Mouse (Mus musculus): ENCODE results near the gene Pacsin1. TPM values are rescaled to one million over a fixed set of nuclear protein-coding genes. Genes with fewer than 3 reads are reported as not detected.

Gene Pacsin1
- polyA plus RNA-seq (2015; fragmentation: Illumina TruSeq; extraction: RNeasy Lipid Tissue Mini Kit (QIAGEN cat#74804); ENCODE audit: insufficient read depth, low read depth, low replicate concordance): 0.52 TPM

DNA sequence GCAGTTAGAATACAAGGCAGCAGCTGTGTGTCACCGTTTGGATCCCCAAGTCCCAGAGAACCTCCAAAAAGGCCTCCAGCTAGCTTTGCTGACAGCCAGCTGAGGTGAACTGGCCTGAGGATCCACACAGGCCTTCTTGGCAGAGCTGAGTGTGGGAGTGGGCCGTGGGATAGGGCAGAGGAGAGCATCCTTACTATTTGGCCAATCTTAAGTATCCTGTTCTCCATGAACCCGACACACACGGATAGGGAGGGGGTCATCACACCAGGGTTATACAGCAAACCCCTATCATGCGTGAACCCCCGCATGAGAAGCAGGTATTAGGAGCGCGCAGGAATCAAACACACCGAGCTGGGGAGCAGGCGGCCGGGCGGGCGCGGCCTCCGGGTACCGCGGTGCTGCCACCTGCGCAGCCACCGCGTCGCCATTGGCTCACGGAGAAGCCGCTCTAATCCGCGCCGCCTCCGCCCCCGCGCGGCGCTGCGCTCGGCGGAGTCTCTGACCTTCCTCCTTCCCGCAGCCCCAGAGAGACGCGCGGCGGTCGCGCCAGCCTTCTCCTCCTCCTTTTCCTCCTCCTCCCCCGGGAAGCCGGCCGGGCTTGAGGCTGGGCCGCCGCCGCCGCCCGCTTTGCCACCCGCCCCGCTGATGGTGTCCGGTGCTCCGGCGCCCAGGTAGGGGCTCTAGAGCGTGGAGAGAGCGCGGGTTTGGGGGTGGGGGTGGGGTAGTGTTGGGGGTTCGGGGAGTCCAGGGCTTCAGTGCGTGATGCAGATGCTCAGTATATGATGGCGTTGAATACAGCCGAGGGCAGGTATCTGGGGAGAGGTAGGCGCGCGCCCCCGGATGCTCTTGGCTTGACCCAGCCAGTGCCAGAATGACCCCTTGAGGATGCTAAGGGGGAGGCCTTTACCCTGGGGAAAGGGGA, at the start of gene Pacsin1:
Gene Pacsin1 (plus strand): TSS at position 421 of the 922 bp plus-strand sequence.

GRCm38 (mm10) chr17:27623360-27624326, 31.7 kb upstream of the Pacsin1 start, which contains the start of gene Nudt3:
Nudt3 (minus strand) TSS chr17:27623495.

DNA sequence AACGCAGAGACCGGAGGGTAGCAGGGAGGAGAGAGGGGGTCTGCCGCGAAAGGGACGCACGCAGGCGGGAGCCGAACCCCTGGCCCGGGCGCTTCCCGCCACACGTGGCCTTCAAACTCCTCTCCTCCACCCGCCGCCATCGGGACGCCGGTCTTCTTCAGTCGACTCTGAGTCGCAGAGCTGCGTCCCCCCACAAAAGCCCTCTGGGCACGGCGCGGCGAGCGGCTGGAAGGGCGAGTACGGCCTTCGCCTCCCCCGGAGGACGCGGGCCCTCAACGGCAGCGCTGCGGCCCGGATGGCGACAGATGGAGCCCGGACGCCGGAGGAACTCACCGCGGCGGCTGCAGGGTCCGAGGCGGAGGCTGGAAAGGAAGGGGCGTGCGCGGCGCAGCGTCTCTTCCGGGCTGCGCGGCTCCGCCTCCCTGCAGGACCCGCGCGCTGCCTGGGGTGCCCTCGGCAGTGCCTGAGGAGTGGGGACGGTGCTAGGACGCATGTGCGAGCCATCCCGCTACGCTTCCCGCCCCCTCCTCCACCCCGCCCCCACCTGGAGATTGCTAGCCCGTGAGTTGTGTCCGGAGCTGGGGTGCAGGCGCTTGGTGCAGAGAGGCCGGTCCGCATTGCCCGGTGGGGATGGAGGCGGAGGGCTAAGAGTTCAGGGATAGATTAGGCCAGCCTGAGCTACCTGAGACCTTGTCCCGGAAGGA, 20.3 kb upstream of the Pacsin1 start, which contains the start of gene RPS10-NUDT3:
Gene RPS10-NUDT3 (minus strand): TSS at position 352 of the 704 bp plus-strand sequence.

DNA sequence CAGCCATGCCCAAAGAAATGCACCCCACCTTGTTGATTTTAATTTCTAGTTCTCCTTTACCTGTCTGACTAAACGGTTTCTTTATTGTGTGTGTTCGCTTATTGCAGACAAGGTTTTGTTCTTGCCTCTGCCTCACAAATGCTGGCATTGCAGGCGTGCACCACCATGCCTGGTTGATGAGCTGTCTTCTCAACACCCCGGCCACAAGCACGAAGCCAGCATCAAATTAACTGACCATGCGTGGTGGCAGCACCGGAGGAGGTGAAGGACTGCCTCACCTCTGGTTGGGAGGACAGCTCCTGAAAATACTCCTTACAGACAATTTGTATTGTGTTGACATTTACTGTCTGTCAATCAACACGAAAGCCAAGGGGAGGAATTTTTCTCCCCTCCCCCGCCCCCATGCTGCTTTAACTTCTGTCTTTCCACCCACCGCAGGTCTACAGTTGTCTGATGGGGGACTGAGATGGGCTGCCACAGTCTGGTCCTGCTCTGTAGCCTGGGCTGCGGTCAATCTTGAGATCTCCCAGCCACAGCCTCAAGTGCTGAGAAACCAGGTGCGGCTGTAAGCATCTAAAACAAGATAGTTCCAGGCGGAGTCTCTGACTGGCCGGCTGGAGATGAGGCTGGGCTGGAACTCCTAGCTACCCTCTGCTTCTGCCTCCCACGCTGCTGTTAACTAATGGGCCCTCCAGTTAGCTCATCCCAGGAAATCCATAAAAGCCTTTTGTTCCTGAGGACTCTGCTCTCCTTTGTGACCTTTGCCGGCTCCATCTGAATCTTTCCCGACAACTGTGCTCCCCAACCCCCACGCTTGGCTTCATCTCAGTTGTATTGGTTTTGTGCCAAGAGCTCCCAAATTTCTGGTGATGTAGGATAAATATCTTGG, 18.9 kb upstream of the Pacsin1 start, which contains the start of gene Rps10:
Gene Rps10 (minus strand): TSS at position 538 of the 889 bp plus-strand sequence.

DNA sequence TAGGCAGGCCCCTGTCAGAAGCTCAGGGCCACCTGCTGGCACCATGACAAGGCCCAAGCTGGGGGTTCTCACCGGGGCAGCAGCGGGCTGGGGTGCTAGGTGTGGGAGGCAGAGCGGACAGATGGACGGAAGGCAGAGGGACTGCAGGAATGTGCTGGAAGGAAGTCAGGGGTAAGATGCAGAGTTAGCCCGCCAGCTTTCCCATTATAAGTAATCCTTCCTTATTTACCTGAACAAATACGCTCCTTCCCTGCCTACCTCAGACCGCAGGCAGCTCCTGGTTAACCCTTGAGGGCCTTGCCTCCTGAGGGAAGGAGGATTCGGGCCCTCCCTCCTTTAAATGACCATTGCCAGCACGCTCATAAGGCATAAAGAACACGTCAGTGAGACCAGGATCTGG, 73.5 kb downstream of the Pacsin1 start, which contains the start of gene Spdef:
Gene Spdef (minus strand): TSS at position 186 of the 400 bp plus-strand sequence.

Other genes with a start within 250 kb of the Pacsin1 start
- gene Grm4, start 134.1 kb upstream of the Pacsin1 start, polyA plus RNA-seq (2015; fragmentation: Illumina TruSeq; extraction: RNeasy Lipid Tissue Mini Kit (QIAGEN cat#74804); ENCODE audit: insufficient read depth, low read depth, low replicate concordance): not detected
- gene Hmga1, start 99.0 kb upstream of the Pacsin1 start, polyA plus RNA-seq (2015; fragmentation: Illumina TruSeq; extraction: RNeasy Lipid Tissue Mini Kit (QIAGEN cat#74804); ENCODE audit: insufficient read depth, low read depth, low replicate concordance): 8.5 TPM
- 10.2 TPM for gene AI413582, start 89.8 kb upstream of the Pacsin1 start, polyA plus RNA-seq (2015; fragmentation: Illumina TruSeq; extraction: RNeasy Lipid Tissue Mini Kit (QIAGEN cat#74804); ENCODE audit: insufficient read depth, low read depth, low replicate concordance)
- gene Nudt3, start 32.0 kb upstream of the Pacsin1 start, polyA plus RNA-seq (2015; fragmentation: Illumina TruSeq; extraction: RNeasy Lipid Tissue Mini Kit (QIAGEN cat#74804); ENCODE audit: insufficient read depth, low read depth, low replicate concordance): 17.6 TPM
- not detected for gene RPS10-NUDT3, start 20.3 kb upstream of the Pacsin1 start, polyA plus RNA-seq (2015; fragmentation: Illumina TruSeq; extraction: RNeasy Lipid Tissue Mini Kit (QIAGEN cat#74804); ENCODE audit: insufficient read depth, low read depth, low replicate concordance)
- gene Rps10, start 18.8 kb upstream of the Pacsin1 start, polyA plus RNA-seq (2015; fragmentation: Illumina TruSeq; extraction: RNeasy Lipid Tissue Mini Kit (QIAGEN cat#74804); ENCODE audit: insufficient read depth, low read depth, low replicate concordance): 398 TPM
- 17.0 TPM for gene Spdef, start 73.4 kb downstream of the Pacsin1 start, polyA plus RNA-seq (2015; fragmentation: Illumina TruSeq; extraction: RNeasy Lipid Tissue Mini Kit (QIAGEN cat#74804); ENCODE audit: insufficient read depth, low read depth, low replicate concordance)
- gene D17Wsu92e, start 165.1 kb downstream of the Pacsin1 start, polyA plus RNA-seq (2015; fragmentation: Illumina TruSeq; extraction: RNeasy Lipid Tissue Mini Kit (QIAGEN cat#74804); ENCODE audit: insufficient read depth, low read depth, low replicate concordance): 18.2 TPM
- 15.4 TPM for gene Snrpc, start 182.6 kb downstream of the Pacsin1 start, polyA plus RNA-seq (2015; fragmentation: Illumina TruSeq; extraction: RNeasy Lipid Tissue Mini Kit (QIAGEN cat#74804); ENCODE audit: insufficient read depth, low read depth, low replicate concordance)
- 2.0 TPM for gene Uhrf1bp1, start 200.9 kb downstream of the Pacsin1 start, polyA plus RNA-seq (2015; fragmentation: Illumina TruSeq; extraction: RNeasy Lipid Tissue Mini Kit (QIAGEN cat#74804); ENCODE audit: insufficient read depth, low read depth, low replicate concordance)

Data from pancreas, adult 10 weeks (tissue).